Mouse (Mus musculus) embryonic fibroblast, embryonic 13.5 days (primary cell): Measurements from ENCODE around the gene Mpv17l2.

Experiments used
- CTCF ChIP-seq: IDR thresholded peaks from 2 replicates; pipeline ENCODE4 v1.5.1; 2011; ENCODE audit warnings: mild to moderate bottlenecking, control low read depth, low read length, moderate library complexity, borderline replicate concordance; ENCODE audit not compliant: insufficient read depth
- POLR2A ChIP-seq: IDR thresholded peaks from 2 replicates; pipeline ENCODE4 v1.6.1; 2011; ENCODE audit warnings: low read depth, mild to moderate bottlenecking, control low read depth, low read length, moderate library complexity

GRCm38 (mm10) chr8:70752000-70752764 is 8.6 kb downstream of the Mpv17l2 start:
- TF ChIP-seq CTCF (no peak), POLR2A (no peak)
